Mouse (Mus musculus) liver, embryonic 13.5 days (tissue): ENCODE measurements around the gene Actl11. TPM values are rescaled to one million over a fixed set of nuclear protein-coding genes. Genes with fewer than 3 reads are reported as not detected.

ENCODE experiments used
- ATAC-seq: fragments of 200-750 bp; cut with Nextera tagmentation; 2 replicates; pipeline ENCODE4 v1.8.0; 2017; ENCODE audit warnings: low read depth, mild to moderate bottlenecking, moderate number of reproducible peaks, moderate library complexity
- DNase-seq: peaks from one replicate; pipeline ENCODE4 v3.0.0; 2022
- H3K27ac ChIP-seq: fragments of 300-500 bp; sonication (generic); 2 replicates; pipeline ENCODE4 v1.5.1; 2015; ENCODE audit warnings: moderate library complexity, mild to moderate bottlenecking, inconsistent platforms
- H3K27me3 ChIP-seq: fragments of 300-500 bp; sonication (generic); 2 replicates; pipeline ENCODE4 v1.6.1; 2015; ENCODE audit warnings: mild to moderate bottlenecking, inconsistent platforms
- H3K36me3 ChIP-seq: fragments of 300-500 bp; sonication (generic); 2 replicates; pipeline ENCODE4 v1.6.1; 2015; ENCODE audit warnings: mild to moderate bottlenecking, inconsistent platforms
- H3K4me1 ChIP-seq: fragments of 300-500 bp; sonication (generic); replicated peaks from 2 replicates; pipeline ENCODE4 v1.6.1; 2015; ENCODE audit warnings: inconsistent platforms
- H3K4me2 ChIP-seq: fragments of 300-500 bp; sonication (generic); 2 replicates; pipeline ENCODE4 v1.6.1; 2015; ENCODE audit warnings: inconsistent platforms, mild to moderate bottlenecking, moderate library complexity
- H3K4me3 ChIP-seq: fragments of 300-500 bp; sonication (generic); replicated peaks from 2 replicates; pipeline ENCODE4 v1.5.1; 2015; ENCODE audit warnings: mild to moderate bottlenecking, inconsistent platforms
- H3K9ac ChIP-seq: fragments of 300-500 bp; sonication (generic); 2 replicates; pipeline ENCODE4 v1.6.1; 2015; ENCODE audit warnings: mild to moderate bottlenecking, inconsistent platforms
- H3K9me3 ChIP-seq: fragments of 300-500 bp; sonication (generic); replicated peaks from 2 replicates; pipeline ENCODE4 v1.6.1; 2016; ENCODE audit warnings: inconsistent platforms
- WGBS: fragments of 180-500 bp; shearing (Covaris S2); methylation state at CpG from one replicate; pipeline ENCODE4 v1.1.7; 2015; ENCODE audit not compliant: insufficient replicate concordance; 5-methylcytosine and 5-hydroxymethylcytosine counted together
- polyA plus RNA-seq: library from polyadenylated mRNA; unstranded; fragments of >200 nt; fragmentation: Nextera tagmentation; extraction: Ambion mirVana; gene quantifications from 2 replicates; pipeline ENCODE4 v1.2.1, GENCODE M21; 2015

Gene Actl11
- polyA plus RNA-seq, 1 experiment from 2014 or later: not detected

DNA sequence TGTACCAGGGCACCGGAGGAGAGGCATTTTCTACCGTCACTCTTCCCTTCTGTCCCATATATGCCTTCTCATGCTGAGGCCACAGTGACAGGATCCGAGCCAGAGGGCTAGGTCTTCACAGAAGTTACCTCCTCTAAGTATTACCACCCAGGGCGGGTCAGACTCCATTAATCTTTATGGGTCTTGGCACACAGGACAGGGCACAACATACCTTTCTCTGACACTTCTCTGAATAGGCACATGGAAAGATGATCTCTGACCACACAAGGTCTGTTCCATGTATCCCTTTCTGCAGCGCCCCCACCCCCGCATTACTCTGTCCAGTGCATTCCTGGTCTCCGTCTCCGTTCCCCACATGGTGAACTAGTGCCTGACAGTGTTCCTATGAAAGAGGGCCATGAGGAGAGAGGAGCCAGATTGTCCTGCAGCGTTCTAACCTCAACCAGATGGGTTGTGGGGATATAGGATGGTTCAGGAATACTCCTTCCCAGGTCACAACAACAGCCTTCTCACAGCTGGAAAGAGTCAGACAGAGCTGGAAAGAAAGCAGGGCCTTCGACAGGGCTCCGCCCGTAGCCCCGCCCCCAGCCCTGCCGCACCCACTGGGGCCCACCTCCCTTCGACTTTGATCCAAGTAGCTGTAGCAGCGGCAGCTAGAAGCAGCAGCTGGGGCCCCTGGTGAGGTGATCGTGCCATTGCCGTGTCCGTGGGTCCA lies 21.9 kb upstream of the Actl11 start, which contains the start of gene Mst1r:
Gene Mst1r (plus strand): TSS at position 622 of the 715 bp plus-strand sequence.
- H3K4me3 ChIP-seq: peak within 1 kb of the TSS; percentile 50
- peak; percentile 76 for ATAC-seq
- H3K27ac ChIP-seq: no peak within 1 kb of the TSS
- DNase-seq: peak; percentile 76
- H3K27me3 ChIP-seq: peaks cover 19% of the 10 kb centered on the region
- H3K4me1 ChIP-seq: peaks cover 48% of the 10 kb centered on the region
- peak within 1 kb of the TSS; percentile 71 for H3K4me2 ChIP-seq
- peak within 1 kb of the TSS; percentile 61 for H3K9ac ChIP-seq
- H3K9me3 ChIP-seq: no peaks in the 10 kb centered on the region
- no peaks in the 10 kb centered on the region for H3K36me3 ChIP-seq
- 27% methylated on average over 19 of the region's 19 CpGs for WGBS

DNA sequence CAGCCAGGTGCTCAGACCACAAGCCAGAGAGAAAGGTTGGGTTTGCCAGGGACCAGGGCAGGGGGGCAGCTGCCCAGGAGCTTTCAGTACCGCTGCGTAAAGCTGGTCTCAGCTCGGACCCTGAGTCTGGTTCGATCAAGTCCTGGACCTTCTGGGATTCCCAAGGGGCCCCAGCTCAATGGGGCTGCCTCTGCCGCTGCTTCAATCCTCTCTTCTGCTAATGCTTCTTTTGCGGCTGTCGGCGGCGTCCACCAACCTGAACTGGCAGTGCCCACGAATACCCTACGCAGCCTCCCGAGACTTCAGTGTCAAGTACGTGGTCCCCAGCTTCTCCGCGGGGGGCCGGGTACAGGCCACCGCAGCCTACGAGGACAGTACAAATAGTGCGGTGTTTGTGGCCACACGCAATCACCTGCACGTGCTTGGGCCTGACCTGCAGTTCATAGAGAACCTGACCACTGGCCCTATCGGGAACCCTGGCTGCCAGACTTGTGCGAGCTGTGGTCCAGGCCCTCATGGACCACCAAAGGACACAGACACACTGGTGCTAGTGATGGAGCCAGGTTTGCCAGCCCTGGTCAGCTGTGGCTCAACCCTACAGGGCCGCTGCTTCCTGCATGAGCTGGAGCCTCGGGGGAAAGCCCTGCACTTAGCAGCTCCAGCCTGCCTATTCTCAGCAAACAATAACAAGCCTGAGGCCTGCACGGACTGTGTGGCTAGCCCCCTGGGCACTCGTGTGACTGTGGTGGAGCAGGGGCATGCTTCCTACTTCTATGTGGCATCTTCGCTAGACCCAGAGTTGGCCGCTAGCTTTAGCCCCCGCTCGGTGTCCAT lies 21.1 kb upstream of the Actl11 start:
- no peaks in the 10 kb centered on the region for H3K36me3 ChIP-seq
- peak overlapping the region; percentile 50 for H3K4me3 ChIP-seq
- H3K9me3 ChIP-seq: no peaks in the 10 kb centered on the region
- H3K27ac ChIP-seq: no peak overlapping the region
- DNase-seq: no peak
- H3K9ac ChIP-seq: peak overlapping the region; percentile 61
- ATAC-seq: no peak
- H3K27me3 ChIP-seq: peaks cover 12% of the 10 kb centered on the region
- H3K4me1 ChIP-seq: peaks cover 45% of the 10 kb centered on the region
- 61% methylated on average over 31 of the region's 31 CpGs for WGBS
- peak overlapping the region; percentile 71 for H3K4me2 ChIP-seq

DNA sequence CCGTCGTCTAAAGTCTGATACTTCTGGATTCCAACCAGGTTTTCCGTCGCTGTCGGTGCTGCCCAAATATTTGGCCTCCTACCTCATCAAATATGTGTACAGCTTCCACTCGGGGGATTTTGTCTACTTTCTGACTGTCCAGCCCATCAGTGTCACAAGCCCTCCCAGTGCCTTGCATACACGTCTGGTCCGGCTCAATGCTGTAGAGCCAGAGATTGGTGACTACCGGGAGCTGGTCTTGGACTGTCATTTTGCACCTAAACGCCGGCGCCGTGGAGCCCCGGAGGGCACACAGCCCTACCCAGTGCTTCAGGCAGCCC lies 20.5 kb upstream of the Actl11 start:
- Histone ChIP-seq H3K36me3 (no peaks in the 10 kb centered on the region), H3K4me2 (peak overlapping the region; percentile 71), H3K4me3 (0 out of 2 replicates have a peak overlapping the region, but pooled peaks have one; percentile 6), H3K9ac (no peak overlapping the region), H3K27ac (no peak overlapping the region), H3K9me3 (no peaks in the 10 kb centered on the region), H3K27me3 (peaks cover 15% of the 10 kb centered on the region), H3K4me1 (peaks cover 45% of the 10 kb centered on the region)
- 75% methylated on average over 14 of the region's 14 CpGs for WGBS
- ATAC-seq (no peak), DNase-seq (no peak)

DNA sequence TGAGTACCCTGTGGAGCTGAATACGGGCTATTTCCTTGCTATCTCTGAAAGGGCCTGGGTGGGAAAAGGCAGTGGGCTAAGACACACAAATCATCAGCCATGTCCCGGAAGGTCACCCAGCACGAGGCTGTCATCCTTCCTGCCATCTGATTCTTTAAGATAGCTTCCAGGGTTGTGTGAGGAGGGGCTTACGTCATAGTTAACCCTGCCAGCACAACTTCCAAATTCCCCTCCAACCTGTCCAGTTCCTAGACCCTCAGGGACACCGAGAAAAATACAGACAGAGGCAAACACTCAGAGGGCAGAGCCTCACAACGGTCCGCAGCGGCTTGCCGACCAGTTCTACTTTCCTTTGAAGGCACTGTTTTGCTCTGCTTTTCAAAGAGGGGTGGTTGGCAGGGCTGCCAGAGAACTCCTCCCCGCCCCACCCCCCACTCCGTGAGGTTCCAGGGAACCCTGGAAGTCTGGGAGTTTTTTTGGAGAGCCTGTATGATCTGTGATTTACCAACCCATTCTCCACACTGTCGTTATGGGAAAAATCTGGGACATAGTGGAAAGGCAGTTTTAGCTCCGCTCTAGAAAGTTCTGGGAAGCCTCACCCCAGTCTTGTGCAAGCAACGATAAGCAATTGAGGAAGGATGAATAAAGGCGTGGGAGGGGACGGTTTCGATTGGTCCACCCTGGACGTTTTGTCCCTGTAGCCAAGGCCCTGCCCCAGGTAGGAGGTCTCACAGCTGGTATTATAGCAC lies 19.7 kb upstream of the Actl11 start:
- ATAC-seq: no peak
- 23% methylated on average over 18 of the region's 18 CpGs for WGBS
- no peak for DNase-seq
- peaks cover 45% of the 10 kb centered on the region for H3K4me1 ChIP-seq
- H3K4me2 ChIP-seq: peak overlapping the region; percentile 71
- H3K9me3 ChIP-seq: no peaks in the 10 kb centered on the region
- H3K27me3 ChIP-seq: peaks cover 18% of the 10 kb centered on the region
- H3K9ac ChIP-seq: peak overlapping the region; percentile 27; the same call in 1 of the 2 replicates
- H3K36me3 ChIP-seq: no peaks in the 10 kb centered on the region
- no peak overlapping the region for H3K27ac ChIP-seq
- peak overlapping the region; percentile 6; the same call in 1 of the 2 replicates for H3K4me3 ChIP-seq

DNA sequence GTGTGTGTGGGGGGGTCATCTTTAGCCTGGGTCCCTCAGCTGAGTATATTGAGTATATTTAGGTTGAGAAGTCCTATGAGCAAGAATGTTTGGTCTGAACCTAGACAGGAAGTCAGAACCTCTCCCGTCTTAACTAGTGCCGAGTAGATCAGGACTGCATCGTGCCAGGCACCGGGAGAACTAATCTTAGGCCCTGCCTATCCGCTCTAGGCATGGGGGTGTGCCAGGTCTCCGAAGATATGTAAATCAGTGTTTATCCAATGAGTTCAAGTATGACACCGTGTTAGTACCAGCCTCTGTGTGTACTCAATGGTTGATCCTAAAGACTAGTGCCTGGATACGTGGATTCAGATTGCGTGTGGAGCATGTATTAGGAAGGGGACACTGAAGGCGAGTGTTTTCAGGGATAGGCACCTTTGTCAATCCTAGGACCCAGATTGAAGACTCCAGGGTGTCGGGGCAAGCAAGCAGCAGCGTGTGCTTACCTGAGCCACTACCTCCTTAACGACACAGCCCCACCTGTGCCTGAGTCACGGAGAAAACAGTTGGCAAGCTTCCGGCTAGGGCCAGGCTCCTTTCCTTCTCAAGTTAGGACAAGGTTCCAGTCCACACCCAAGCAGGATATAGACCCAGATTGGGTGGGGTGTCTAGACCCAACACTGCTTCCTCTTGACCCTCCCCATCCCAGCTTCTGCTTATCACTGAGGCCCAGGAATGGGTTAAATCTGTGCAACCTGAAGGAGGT lies 18.1 kb upstream of the Actl11 start:
- H3K9me3 ChIP-seq: no peaks in the 10 kb centered on the region
- H3K36me3 ChIP-seq: no peaks in the 10 kb centered on the region
- H3K27me3 ChIP-seq: peaks cover 23% of the 10 kb centered on the region
- no peak overlapping the region for H3K27ac ChIP-seq
- DNase-seq: no peak
- no peak for ATAC-seq
- 73% methylated on average over 15 of the region's 15 CpGs for WGBS
- no peak overlapping the region for H3K4me2 ChIP-seq
- no peak overlapping the region for H3K9ac ChIP-seq
- peaks cover 40% of the 10 kb centered on the region for H3K4me1 ChIP-seq
- H3K4me3 ChIP-seq: no peak overlapping the region

DNA sequence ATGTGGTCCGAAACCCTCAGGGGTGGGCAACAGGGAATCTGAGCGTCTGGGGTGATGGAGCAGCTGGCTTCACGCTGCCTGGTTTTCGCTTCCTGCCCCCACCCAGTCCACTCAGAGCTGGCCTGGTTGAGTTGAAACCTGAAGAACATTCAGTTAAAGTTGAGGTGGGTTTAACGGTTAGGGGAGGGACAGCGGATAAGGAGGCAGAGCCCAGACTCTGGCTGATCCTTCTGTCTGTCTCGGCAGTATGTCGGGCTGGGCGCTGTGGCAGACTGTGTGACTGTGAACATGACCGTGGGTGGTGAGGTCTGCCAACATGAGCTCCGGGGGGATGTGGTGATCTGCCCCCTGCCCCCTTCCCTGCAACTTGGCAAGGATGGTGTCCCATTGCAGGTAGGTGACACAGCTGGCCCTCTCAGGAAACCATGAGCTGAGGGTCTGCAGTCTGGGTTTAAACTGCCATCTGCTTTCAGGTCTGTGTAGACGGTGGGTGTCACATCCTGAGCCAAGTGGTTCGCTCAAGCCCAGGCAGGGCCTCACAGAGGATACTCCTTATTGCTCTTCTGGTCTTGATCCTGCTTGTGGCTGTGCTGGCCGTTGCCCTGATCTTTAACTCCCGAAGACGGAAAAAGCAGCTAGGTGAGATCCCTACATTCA lies 13.4 kb upstream of the Actl11 start:
- H3K27me3 ChIP-seq: peaks cover 19% of the 10 kb centered on the region
- no peak overlapping the region for H3K4me2 ChIP-seq
- no peak for ATAC-seq
- H3K27ac ChIP-seq: no peak overlapping the region
- WGBS: 66% methylated on average over 16 of the region's 16 CpGs
- no peak for DNase-seq
- no peak overlapping the region for H3K9ac ChIP-seq
- H3K4me3 ChIP-seq: no peak overlapping the region
- no peaks in the 10 kb centered on the region for H3K9me3 ChIP-seq
- no peaks in the 10 kb centered on the region for H3K4me1 ChIP-seq
- H3K36me3 ChIP-seq: no peaks in the 10 kb centered on the region

DNA sequence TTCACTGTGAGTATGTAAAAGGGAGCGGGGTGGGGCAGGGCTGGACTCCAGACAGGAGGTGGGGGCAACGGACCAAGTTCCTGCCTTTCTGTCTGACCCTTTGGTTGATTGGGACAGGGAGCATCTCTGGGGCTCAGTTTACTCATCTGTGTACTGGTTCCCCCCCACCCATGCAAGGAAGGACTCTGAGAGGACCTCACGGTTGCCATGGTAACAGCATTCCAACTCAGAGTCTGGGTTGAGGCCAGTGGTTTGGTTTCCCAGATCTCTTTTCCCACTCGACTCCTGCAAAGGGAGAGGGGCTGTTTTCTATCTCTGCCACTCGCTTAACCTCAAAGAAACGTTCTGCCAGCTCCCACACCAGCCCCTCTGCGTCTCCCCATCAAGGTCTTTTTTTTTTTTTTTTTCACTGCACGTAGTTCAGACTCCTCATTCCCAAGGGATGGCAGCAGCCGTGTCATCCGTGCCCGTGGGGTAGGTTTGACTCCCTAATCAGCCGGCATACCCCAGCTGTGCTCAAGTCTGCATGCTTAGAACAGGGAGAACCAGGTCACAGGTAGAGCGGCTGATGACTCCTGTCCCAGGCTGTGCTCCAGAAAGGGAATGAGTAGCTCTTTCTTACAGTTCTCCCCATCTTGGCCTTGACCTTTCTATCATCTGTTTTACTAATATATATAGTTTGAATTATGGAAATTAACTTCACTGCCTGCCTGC lies 10.2 kb upstream of the Actl11 start:
- no peaks in the 10 kb centered on the region for H3K36me3 ChIP-seq
- no peaks in the 10 kb centered on the region for H3K9me3 ChIP-seq
- WGBS: 49% methylated on average over 13 of the region's 13 CpGs
- H3K4me3 ChIP-seq: no peak overlapping the region
- no peaks in the 10 kb centered on the region for H3K4me1 ChIP-seq
- no peak overlapping the region for H3K9ac ChIP-seq
- H3K27me3 ChIP-seq: peaks cover 13% of the 10 kb centered on the region
- ATAC-seq: no peak
- H3K4me2 ChIP-seq: no peak overlapping the region
- DNase-seq: no peak
- H3K27ac ChIP-seq: no peak overlapping the region

DNA sequence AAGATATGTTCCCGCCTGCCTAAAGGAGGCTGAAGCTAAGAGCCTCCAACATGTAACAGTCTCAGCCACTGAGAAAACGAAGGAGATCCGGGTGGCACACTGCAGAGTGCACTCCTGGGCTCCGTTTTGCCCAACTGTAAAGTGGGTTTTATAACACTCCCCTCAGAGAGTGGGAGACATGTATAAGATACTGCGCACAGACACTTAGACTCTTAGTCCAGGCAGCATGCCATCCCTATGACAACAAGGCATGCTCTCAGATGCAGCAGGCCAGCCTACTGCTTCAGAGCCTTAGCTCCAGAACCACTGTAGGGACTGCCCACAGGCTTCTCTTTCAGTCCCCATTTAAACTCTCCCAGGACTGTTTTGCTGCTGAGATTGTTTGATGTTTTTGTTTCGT lies 9.4 kb upstream of the Actl11 start:
- Histone ChIP-seq H3K27ac (no peak overlapping the region), H3K4me1 (peaks cover 3% of the 10 kb centered on the region; the same call in 1 of the 2 replicates), H3K9me3 (no peaks in the 10 kb centered on the region), H3K9ac (no peak overlapping the region), H3K4me3 (no peak overlapping the region), H3K36me3 (no peaks in the 10 kb centered on the region), H3K27me3 (peaks cover 19% of the 10 kb centered on the region), H3K4me2 (no peak overlapping the region)
- 59% methylated on average over 6 of the region's 6 CpGs for WGBS
- no peak for DNase-seq
- ATAC-seq: no peak

DNA sequence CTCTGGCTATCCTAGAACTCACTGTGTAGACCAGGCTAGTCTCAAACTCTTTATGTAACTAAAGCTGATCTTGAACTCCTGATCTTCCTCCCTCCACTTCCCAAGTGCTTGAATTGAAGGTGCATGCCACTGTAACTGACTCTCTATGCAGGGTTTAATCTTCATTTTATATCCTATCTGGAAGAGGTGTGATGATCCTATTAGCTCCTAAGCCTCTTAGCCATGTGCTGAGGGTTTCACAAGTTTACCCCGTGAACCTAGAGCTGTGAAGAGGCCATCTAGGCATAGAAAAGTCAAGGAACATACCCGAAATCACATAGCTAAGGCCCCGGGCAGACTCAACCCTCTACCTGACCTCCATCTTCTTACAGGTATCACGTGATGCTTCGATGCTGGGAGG lies 8.8 kb upstream of the Actl11 start:
- ATAC-seq (no peak), DNase-seq (no peak)
- H3K27ac ChIP-seq: no peak overlapping the region
- H3K36me3 ChIP-seq: no peaks in the 10 kb centered on the region
- 68% methylated on average over 5 of the region's 5 CpGs for WGBS
- H3K4me2 ChIP-seq: no peak overlapping the region
- no peak overlapping the region for H3K4me3 ChIP-seq
- no peaks in the 10 kb centered on the region for H3K9me3 ChIP-seq
- no peak overlapping the region for H3K9ac ChIP-seq
- H3K27me3 ChIP-seq: peaks cover 21% of the 10 kb centered on the region
- peaks cover 7% of the 10 kb centered on the region; the same call in 1 of the 2 replicates for H3K4me1 ChIP-seq

DNA sequence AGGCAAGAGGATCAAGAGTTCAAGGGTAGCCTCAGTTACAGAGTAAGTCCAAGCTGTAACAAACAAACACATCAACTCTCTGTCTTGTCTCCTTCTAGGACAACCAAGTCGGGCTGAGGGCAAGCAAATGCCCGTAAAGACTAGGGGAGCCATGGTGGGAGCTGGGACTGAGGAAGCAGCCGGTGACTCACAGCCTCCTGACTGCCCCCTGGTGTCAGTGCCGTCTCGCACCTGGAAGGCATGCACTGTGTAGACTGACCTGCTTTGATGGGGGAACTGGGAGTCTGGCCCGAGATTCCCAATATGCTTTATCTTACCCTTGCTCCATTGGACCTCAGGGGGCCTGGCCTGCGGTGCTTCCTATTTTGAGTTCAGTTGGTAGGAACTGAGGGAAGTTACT lies 5.2 kb upstream of the Actl11 start:
- Histone ChIP-seq H3K27ac (no peak overlapping the region), H3K4me1 (peaks cover 10% of the 10 kb centered on the region), H3K36me3 (no peaks in the 10 kb centered on the region), H3K4me2 (no peak overlapping the region), H3K9me3 (no peaks in the 10 kb centered on the region), H3K9ac (no peak overlapping the region), H3K27me3 (peaks cover 26% of the 10 kb centered on the region), H3K4me3 (no peak overlapping the region)
- 0 out of 2 replicates have a peak, but pooled peaks have one; percentile 35 for ATAC-seq
- DNase-seq: peak; percentile 41
- 30% methylated on average over 7 of the region's 7 CpGs for WGBS
